22 mouse cellular contexts compared by ENCODE assay signal in the genomic region with DNA sequence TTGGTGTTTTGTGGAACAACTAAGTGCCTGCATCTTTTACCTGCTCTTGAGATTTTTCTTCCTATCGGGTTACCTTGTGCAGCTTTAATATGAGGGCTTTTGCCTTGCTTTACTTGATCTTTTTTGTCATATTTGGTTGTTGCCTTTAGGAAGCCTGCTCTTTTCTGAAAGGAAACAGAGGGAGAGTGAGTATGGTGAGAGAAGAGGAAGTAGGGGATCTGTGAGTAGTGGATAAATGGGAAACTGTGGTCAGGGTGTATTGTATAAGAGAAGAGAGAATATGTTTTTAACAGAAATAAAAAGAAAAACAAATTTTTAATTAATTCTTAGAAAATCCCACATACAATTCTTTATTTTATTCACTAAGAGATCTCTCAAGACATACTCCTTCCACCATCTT. TPM values are rescaled to one million over a fixed set of nuclear protein-coding genes. Genes with fewer than 3 reads are reported as not detected.
A peak's percentile ranks its signal among the peaks of the same experiment; 100 is the strongest.
DNase-seq lines count a peak whose midpoint lies in the region; ATAC-seq and TF ChIP-seq lines count a peak whose summit lies in the region.
"Had no signal": no experiment of that assay in that cellular context is flagged by ENCODE, and none has a peak within 500 bp of the region (broad histone marks: within the 10 kb centered on the region; RNA-seq: fewer than 3 reads in every experiment).

No protein-coding gene starts in this region.

- H3K9me3 ChIP-seq in heart, embryonic 10.5 days = no peaks in the 10 kb centered on the region
- no peaks in the 10 kb centered on the region for H3K9me3 ChIP-seq in MEL (replicated peaks; ENCODE audit: insufficient read depth, low read length)
- H3K9me3 ChIP-seq in liver, embryonic 16.5 days (replicated peaks; ENCODE audit: control insufficient read depth, low read length) = no peaks in the 10 kb centered on the region
- H3K9me3 ChIP-seq in intestine, embryonic 15.5 days = no peaks in the 10 kb centered on the region
- H3K9me3 ChIP-seq in heart, embryonic 11.5 days (replicated peaks; ENCODE audit: control insufficient read depth, low read length) = no peaks in the 10 kb centered on the region
- H3K9me3 ChIP-seq: embryonic facial prominence, embryonic 13.5 days; forebrain, embryonic 12.5 days; hindbrain, embryonic 10.5 days had no signal

- no peaks in the 10 kb centered on the region for H3K27me3 ChIP-seq in heart, embryonic 10.5 days (ENCODE audit: insufficient read depth, poor library complexity, severe bottlenecking)
- no peaks in the 10 kb centered on the region for H3K27me3 ChIP-seq in MEL (ENCODE audit: control insufficient read depth in 1 of 2, insufficient read depth in 2 of 2, low read length in 2 of 2)
- H3K27me3 ChIP-seq in liver, embryonic 16.5 days (ENCODE audit: control insufficient read depth, insufficient read depth, low read depth, low read length) = no peaks in the 10 kb centered on the region
- no peaks in the 10 kb centered on the region for H3K27me3 ChIP-seq in intestine, embryonic 15.5 days (replicated peaks)
- H3K27me3 ChIP-seq in heart, embryonic 11.5 days (ENCODE audit: control insufficient read depth, insufficient read depth, low read length) = no peaks in the 10 kb centered on the region
- H3K27me3 ChIP-seq: embryonic facial prominence, embryonic 13.5 days; forebrain, embryonic 12.5 days had no signal

- no peak overlapping the region; the same call in 1 of the 2 replicates for H3K4me2 ChIP-seq in liver, embryonic 16.5 days (ENCODE audit: low read depth, low read length)
- H3K4me2 ChIP-seq in intestine, embryonic 15.5 days (replicated peaks) = no peak overlapping the region
- H3K4me2 ChIP-seq in heart, embryonic 11.5 days = no peak overlapping the region
- H3K4me2 ChIP-seq: embryonic facial prominence, embryonic 13.5 days; forebrain, embryonic 12.5 days; hindbrain, embryonic 14.5 days had no signal

- no peak for TF ChIP-seq POLR2A in MEL (IDR thresholded peaks at IDR 0.05; ENCODE audit: control insufficient read depth in 1 of 2, insufficient read depth in 1 of 2, low read depth in 1 of 2, low read length in 2 of 2, poor library complexity in 1 of 2)

- no peak overlapping the region for H3K4me3 ChIP-seq in heart, embryonic 10.5 days
- H3K4me3 ChIP-seq in MEL (ENCODE audit: control insufficient read depth in 1 of 2, insufficient read depth in 1 of 2, low read depth in 2 of 2, low read length in 2 of 2) = no peak overlapping the region; a peak in 1 of 4 replicates
- H3K4me3 ChIP-seq in liver, embryonic 16.5 days (ENCODE audit: low read depth, low read length) = no peak overlapping the region
- H3K4me3 ChIP-seq in layer of hippocampus, adult 2 months = no peak overlapping the region
- no peak overlapping the region for H3K4me3 ChIP-seq in intestine, embryonic 15.5 days (replicated peaks)
- H3K4me3 ChIP-seq in heart, embryonic 11.5 days (ENCODE audit: low read depth, low read length) = no peak overlapping the region
- H3K4me3 ChIP-seq: embryonic facial prominence, embryonic 13.5 days; forebrain, embryonic 12.5 days; hindbrain, embryonic 10.5 days had no signal

- no peak for TF ChIP-seq RAD21 in MEL (IDR thresholded peaks at IDR 0.05; ENCODE audit: low read depth, low read length)

- peak overlapping the region; percentile 69; the same call in 1 of the 2 replicates for H3K27ac ChIP-seq in heart, embryonic 10.5 days
- peak overlapping the region; percentile 70 for H3K27ac ChIP-seq in MEL (ENCODE audit: control insufficient read depth, low read depth, low read length)
- peak overlapping the region; percentile 85 for H3K27ac ChIP-seq in liver, embryonic 16.5 days (ENCODE audit: low read length)
- H3K27ac ChIP-seq in layer of hippocampus, adult 2 months = no peak overlapping the region
- no peak overlapping the region for H3K27ac ChIP-seq in intestine, embryonic 15.5 days
- no peak overlapping the region for H3K27ac ChIP-seq in heart, embryonic 11.5 days (ENCODE audit: low read depth, low read length)
- H3K27ac ChIP-seq: embryonic facial prominence, embryonic 13.5 days; forebrain, embryonic 12.5 days; hindbrain, embryonic 10.5 days; hindbrain, embryonic 14.5 days had no signal

- WGBS in heart, embryonic 10.5 days = 77% methylated on average over 1 of the region's 1 CpGs
- WGBS in liver, embryonic 16.5 days (ENCODE audit: insufficient replicate concordance) = 25% methylated on average over 1 of the region's 1 CpGs
- 78% methylated on average over 1 of the region's 1 CpGs for WGBS in intestine, embryonic 15.5 days
- WGBS in heart, embryonic 11.5 days (ENCODE audit: insufficient replicate concordance) = 78% methylated on average over 1 of the region's 1 CpGs

- DNase-seq in heart, embryonic 10.5 days (ENCODE audit: low spot score) = no peak
- no peak for DNase-seq in heart, postnatal 4 days
- peak; percentile 81 for DNase-seq in MEL (ENCODE audit: low read depth, low spot score)
- DNase-seq in layer of hippocampus, adult 2 months (ENCODE audit: low spot score in 2 of 2) = no peak
- DNase-seq: adrenal gland, adult 8-10 months; adrenal gland, postnatal 36 days; cerebellum, adult 11 months; cerebellum, adult 8-10 months; cerebellum, postnatal 25 days; gastrocnemius, postnatal 14 days; heart, postnatal 10 days had no signal

- peak; percentile 76 to 82 for ATAC-seq in hematopoietic stem cell, adult 5-6 weeks (replicated peaks in 1 of 2; ENCODE audit: insufficient read depth in 1 of 2, low FRiP score in 2 of 2, low TSS enrichment in 1 of 2, low read depth in 1 of 2, poor library complexity in 2 of 2, severe bottlenecking in 2 of 2)
- ATAC-seq in liver, embryonic 16.5 days (ENCODE audit: low read depth) = no peak
- no peak for ATAC-seq in intestine, embryonic 15.5 days
- ATAC-seq in heart, embryonic 11.5 days (replicated peaks; ENCODE audit: insufficient number of reproducible peaks, low FRiP score, low TSS enrichment) = no peak
- ATAC-seq: forebrain, embryonic 16.5 days had no signal

- H3K4me1 ChIP-seq in heart, embryonic 10.5 days = peaks cover 12% of the 10 kb centered on the region
- peaks cover 5 to 7% of the 10 kb centered on the region in 2 experiments for H3K4me1 ChIP-seq in MEL (ENCODE audit: control insufficient read depth in 1 of 2, insufficient read depth in 2 of 2, low read length in 2 of 2)
- peaks cover 22% of the 10 kb centered on the region for H3K4me1 ChIP-seq in liver, embryonic 16.5 days (ENCODE audit: control insufficient read depth, low read depth, low read length)
- H3K4me1 ChIP-seq in intestine, embryonic 15.5 days (replicated peaks) = no peaks in the 10 kb centered on the region
- peaks cover 3% of the 10 kb centered on the region; the same call in 1 of the 2 replicates for H3K4me1 ChIP-seq in heart, embryonic 11.5 days (ENCODE audit: control insufficient read depth, insufficient read depth, low read length)

- peak overlapping the region; percentile 8 for H3K9ac ChIP-seq in MEL (ENCODE audit: control insufficient read depth, low read depth, low read length, poor library complexity, severe bottlenecking)
- no peak overlapping the region for H3K9ac ChIP-seq in liver, embryonic 16.5 days (ENCODE audit: low read depth, low read length)
- H3K9ac ChIP-seq in intestine, embryonic 15.5 days = no peak overlapping the region
- no peak overlapping the region for H3K9ac ChIP-seq in heart, embryonic 11.5 days (ENCODE audit: low read depth, low read length)
- H3K9ac ChIP-seq: embryonic facial prominence, embryonic 13.5 days; forebrain, embryonic 12.5 days; hindbrain, embryonic 14.5 days had no signal

- no peaks in the 10 kb centered on the region; the same call in 1 of the 2 replicates for H3K79me2 ChIP-seq in MEL (ENCODE audit: control insufficient read depth, insufficient read depth, low read length, poor library complexity)

- no peaks in the 10 kb centered on the region for H3K36me3 ChIP-seq in heart, embryonic 10.5 days
- H3K36me3 ChIP-seq in MEL (ENCODE audit: control insufficient read depth in 1 of 2, insufficient read depth in 2 of 2, low read length in 2 of 2) = peaks cover 0 to 25% of the 10 kb centered on the region in 2 experiments; a peak in 2 of 4 replicates
- no peaks in the 10 kb centered on the region for H3K36me3 ChIP-seq in liver, embryonic 16.5 days (ENCODE audit: control insufficient read depth, insufficient read depth)
- no peaks in the 10 kb centered on the region for H3K36me3 ChIP-seq in intestine, embryonic 15.5 days
- H3K36me3 ChIP-seq in heart, embryonic 11.5 days (ENCODE audit: control insufficient read depth, insufficient read depth, low read length) = no peaks in the 10 kb centered on the region
- H3K36me3 ChIP-seq: embryonic facial prominence, embryonic 13.5 days; forebrain, embryonic 12.5 days; hindbrain, embryonic 10.5 days had no signal

- peak; percentile 64 to 71; a peak in 3 of 4 replicates for TF ChIP-seq EP300 in MEL (IDR thresholded peaks at IDR 0.05; ENCODE audit: low read depth in 1 of 2, low read length in 2 of 2)

- TF ChIP-seq CTCF in MEL (IDR thresholded peaks at IDR 0.05 in 2 of 3, conservative IDR thresholded peaks at IDR 0.05 in 1 of 3; ENCODE audit: control insufficient read depth in 1 of 3, insufficient read depth in 1 of 3, low read depth in 2 of 3, low read length in 3 of 3, poor library complexity in 1 of 3, severe bottlenecking in 1 of 3) = no peak
- no peak for TF ChIP-seq CTCF in layer of hippocampus, adult 2 months (conservative IDR thresholded peaks at IDR 0.05)

RNA-seq across cellular contexts. Expression of gene Zfp760, which starts 4.1 kb away (rescaled TPM):
- polyA plus RNA-seq in heart, embryonic 10.5 days (2016; fragmentation: Nextera tagmentation; extraction: Ambion mirVana) = 7.8 and 11.0 TPM in 2 replicates
- 1 to 10 TPM; 3.8 to 4.0 TPM for total RNA-seq in heart, postnatal 4 days (2021)
- total RNA-seq in MEL (2012; rRNA removed) = 2.2 and 2.5 TPM in 2 replicates
- 1 to 10 TPM in 1 of 2 experiments, not detected in 1; 2.5 TPM for polyA plus RNA-seq in MEL (2012; ENCODE audit: insufficient read depth in 1 of 2, insufficient read length in 2 of 2, low read depth in 1 of 2, low replicate concordance in 2 of 2, missing spikeins in 1 of 2)
- 11.5 and 16.9 TPM in 2 replicates for total RNA-seq in hematopoietic stem cell, adult 5-6 weeks (2017)
- 3.4 and 3.7 TPM in 2 replicates for polyA plus RNA-seq in liver, embryonic 16.5 days (2015; fragmentation: Nextera tagmentation; extraction: Ambion mirVana)
- 1 to 10 TPM; 8.2 to 8.6 TPM for total RNA-seq in layer of hippocampus, adult 2 months (2021)
- 7.7 and 8.6 TPM in 2 replicates for polyA plus RNA-seq in intestine, embryonic 15.5 days (2015; fragmentation: Nextera tagmentation; extraction: Ambion mirVana)
- 8.2 and 9.6 TPM in 2 replicates for polyA plus RNA-seq in heart, embryonic 11.5 days (2014; fragmentation: Nextera tagmentation; extraction: Ambion mirVana)

RNA-seq across cellular contexts. Expression of gene Gm10226, which starts 11.8 kb away (rescaled TPM):
- polyA plus RNA-seq in heart, embryonic 10.5 days (2016; fragmentation: Nextera tagmentation; extraction: Ambion mirVana) = 4.1 and 4.9 TPM in 2 replicates
- total RNA-seq in heart, postnatal 4 days (2021) = 1 to 10 TPM; 3.2 to 4.9 TPM
- 2.0 and 3.2 TPM in 2 replicates for total RNA-seq in MEL (2012; rRNA removed)
- 1 to 10 TPM in 1 of 2 experiments, not detected in 1; 1.1 TPM for polyA plus RNA-seq in MEL (2012; ENCODE audit: insufficient read depth in 1 of 2, insufficient read length in 2 of 2, low read depth in 1 of 2, low replicate concordance in 2 of 2, missing spikeins in 1 of 2)
- total RNA-seq in hematopoietic stem cell, adult 5-6 weeks (2017) = 11.2 TPM in 1 of 2 replicates, not detected in the other
- 2.6 and 4.6 TPM in 2 replicates for polyA plus RNA-seq in liver, embryonic 16.5 days (2015; fragmentation: Nextera tagmentation; extraction: Ambion mirVana)
- total RNA-seq in layer of hippocampus, adult 2 months (2021) = 1 to 10 TPM; 3.5 to 5.6 TPM
- 6.3 and 8.4 TPM in 2 replicates for polyA plus RNA-seq in intestine, embryonic 15.5 days (2015; fragmentation: Nextera tagmentation; extraction: Ambion mirVana)
- 3.9 and 4.3 TPM in 2 replicates for polyA plus RNA-seq in heart, embryonic 11.5 days (2014; fragmentation: Nextera tagmentation; extraction: Ambion mirVana)
- polyA plus RNA-seq: C2C12; gonadal fat pad, adult 2 months had no signal

RNA-seq across cellular contexts. Expression of gene Zfp229, which starts 27.2 kb away (rescaled TPM):
- polyA plus RNA-seq in heart, embryonic 10.5 days (2016; fragmentation: Nextera tagmentation; extraction: Ambion mirVana) = 5.8 and 6.6 TPM in 2 replicates
- total RNA-seq in heart, postnatal 4 days (2021) = 1 to 10 TPM; 8.1 to 8.6 TPM
- 2.6 and 2.7 TPM in 2 replicates for total RNA-seq in MEL (2012; rRNA removed)
- polyA plus RNA-seq in MEL (2012; ENCODE audit: insufficient read depth in 1 of 2, insufficient read length in 2 of 2, low read depth in 1 of 2, low replicate concordance in 2 of 2, missing spikeins in 1 of 2) = 1 to 10 TPM in 1 of 2 experiments, not detected in 1; 2.3 TPM
- 8.8 and 10.1 TPM in 2 replicates for total RNA-seq in hematopoietic stem cell, adult 5-6 weeks (2017)
- 1.7 and 1.8 TPM in 2 replicates for polyA plus RNA-seq in liver, embryonic 16.5 days (2015; fragmentation: Nextera tagmentation; extraction: Ambion mirVana)
- total RNA-seq in layer of hippocampus, adult 2 months (2021) = 1 to 10 TPM; 4.5 to 6.6 TPM
- polyA plus RNA-seq in intestine, embryonic 15.5 days (2015; fragmentation: Nextera tagmentation; extraction: Ambion mirVana) = 4.3 and 4.6 TPM in 2 replicates
- polyA plus RNA-seq in heart, embryonic 11.5 days (2014; fragmentation: Nextera tagmentation; extraction: Ambion mirVana) = 5.5 and 6.0 TPM in 2 replicates

RNA-seq across cellular contexts. Expression of gene Zfp983, which starts 53.0 kb away (rescaled TPM):
- polyA plus RNA-seq in heart, embryonic 10.5 days (2016; fragmentation: Nextera tagmentation; extraction: Ambion mirVana) = 2.7 and 2.9 TPM in 2 replicates
- 1 to 10 TPM; 3.5 to 3.9 TPM for total RNA-seq in heart, postnatal 4 days (2021)
- total RNA-seq in MEL (2012; rRNA removed) = 0.98 and 1.5 TPM in 2 replicates
- polyA plus RNA-seq in MEL (2012; ENCODE audit: insufficient read depth in 1 of 2, insufficient read length in 2 of 2, low read depth in 1 of 2, low replicate concordance in 2 of 2, missing spikeins in 1 of 2) = 1 to 10 TPM in 1 of 2 experiments, not detected in 1; 1.0 TPM
- total RNA-seq in hematopoietic stem cell, adult 5-6 weeks (2017) = 3.9 TPM in 2 replicates
- polyA plus RNA-seq in liver, embryonic 16.5 days (2015; fragmentation: Nextera tagmentation; extraction: Ambion mirVana) = 0.91 and 1.5 TPM in 2 replicates
- 10 to 100 TPM; 11.1 to 11.3 TPM for total RNA-seq in layer of hippocampus, adult 2 months (2021)
- polyA plus RNA-seq in intestine, embryonic 15.5 days (2015; fragmentation: Nextera tagmentation; extraction: Ambion mirVana) = 3.7 and 4.1 TPM in 2 replicates
- polyA plus RNA-seq in heart, embryonic 11.5 days (2014; fragmentation: Nextera tagmentation; extraction: Ambion mirVana) = 3.0 and 5.0 TPM in 2 replicates

Comparison
In these comparisons a context has a peak if more than half of its experiments do, and no peak if none do; other contexts are left out.
1. H3K27ac ChIP-seq: peak in heart, embryonic 10.5 days (single experiment), MEL (single experiment) and liver, embryonic 16.5 days (single experiment); none in layer of hippocampus, adult 2 months (single experiment), intestine, embryonic 15.5 days (single experiment) and heart, embryonic 11.5 days (single experiment).
2. ATAC-seq: peak in hematopoietic stem cell, adult 5-6 weeks (2 of 2); none in liver, embryonic 16.5 days (single experiment), intestine, embryonic 15.5 days (single experiment) and heart, embryonic 11.5 days (single experiment).